Mouse (Mus musculus): Measurements from ENCODE around the gene Siah1b.
A peak's percentile ranks its signal among the peaks of the same experiment; 100 is the strongest.

Siah1b gene

GRCm38 (mm10) chrX:164032526-164032925, 43.8 kb downstream of the Siah1b start:
- DNase-seq (ENCODE audit: low read depth, low spot score): no peak

- peak; percentile 89 for DNase-seq (ENCODE audit: low read depth, low spot score)
These were observed 48.5 kb downstream of the Siah1b start, which contains the start of gene Car5b for GRCm38 (mm10) chrX:164027607-164028289. TSS of gene Car5b (minus strand) at chrX:164027997.
